Mouse (Mus musculus) neural tube, embryonic 10.5 days (tissue): Measurements from ENCODE around the gene Atp5g2.
"Not testable (repeated sequence)": the region's sequence is repeated elsewhere in the genome, so short reads cannot be mapped to it uniquely, and the experiment has no call there.

Experiments used
- DNase-seq: peaks from one replicate; pipeline ENCODE4 v3.0.0-alpha.2; 2017; ENCODE audit warnings: low spot score; ENCODE audit errors: extremely low spot score

Gene Atp5g2

DNA sequence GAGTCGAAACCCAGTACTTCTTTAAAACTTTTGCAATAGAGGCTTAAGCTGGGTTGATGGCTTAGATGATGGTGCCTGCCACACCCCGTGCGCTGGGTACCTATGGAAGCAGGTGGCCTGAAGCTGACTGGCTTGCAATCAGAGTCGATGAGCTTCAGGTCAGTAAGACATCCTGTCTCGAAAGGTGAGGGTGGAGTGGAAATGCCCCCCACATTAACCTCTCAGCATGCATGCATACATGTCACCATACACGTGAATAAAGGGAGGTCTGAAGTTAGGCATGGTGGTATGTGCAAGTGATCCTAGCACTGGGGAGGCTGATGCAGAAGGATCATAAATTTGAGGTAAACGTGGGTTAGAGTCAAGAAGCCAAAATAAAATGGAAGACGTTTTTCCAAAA lies 2.6 kb downstream of the Atp5g2 start:
- no peak for DNase-seq

DNA sequence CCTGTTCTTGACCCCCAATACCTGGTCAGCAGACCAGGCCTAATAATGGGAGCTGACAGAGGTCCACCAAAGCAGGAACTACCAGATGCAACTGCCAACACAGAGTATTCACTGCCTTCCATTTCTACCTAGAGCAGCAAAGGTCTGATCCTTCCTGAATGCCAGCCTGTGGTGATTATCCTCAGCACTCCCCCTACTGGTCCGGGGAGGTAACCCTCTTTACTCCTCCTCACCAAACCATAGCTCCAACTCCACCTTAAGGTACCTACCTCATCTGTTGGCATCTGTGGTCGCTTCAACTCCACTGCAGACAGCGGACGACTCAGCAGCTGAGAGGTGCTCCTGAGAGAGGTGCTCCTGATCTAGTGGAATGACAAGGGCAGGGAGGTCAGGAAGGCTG lies 6.7 kb downstream of the Atp5g2 start:
- peak; percentile 38 for DNase-seq

DNA sequence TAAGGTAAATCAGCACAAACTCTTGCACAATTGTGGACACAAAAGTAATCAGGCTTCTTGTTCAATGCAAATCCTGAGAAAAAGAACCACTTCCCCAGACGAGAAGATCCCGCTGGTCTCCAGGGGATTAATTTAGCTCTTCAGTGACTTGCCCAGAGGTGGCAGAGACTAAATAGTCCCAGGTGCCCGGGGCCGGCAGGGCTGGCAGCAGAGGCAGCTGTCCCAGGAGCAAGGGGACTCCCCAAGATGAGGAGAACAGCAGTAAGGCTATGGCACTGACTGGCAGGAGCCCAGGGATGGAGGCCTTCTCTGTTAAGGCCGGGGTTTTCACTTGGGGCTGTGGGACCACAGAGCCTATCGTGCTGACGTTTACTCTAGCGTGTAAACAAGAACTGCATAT lies 8.3 kb downstream of the Atp5g2 start:
- no peak for DNase-seq

DNA sequence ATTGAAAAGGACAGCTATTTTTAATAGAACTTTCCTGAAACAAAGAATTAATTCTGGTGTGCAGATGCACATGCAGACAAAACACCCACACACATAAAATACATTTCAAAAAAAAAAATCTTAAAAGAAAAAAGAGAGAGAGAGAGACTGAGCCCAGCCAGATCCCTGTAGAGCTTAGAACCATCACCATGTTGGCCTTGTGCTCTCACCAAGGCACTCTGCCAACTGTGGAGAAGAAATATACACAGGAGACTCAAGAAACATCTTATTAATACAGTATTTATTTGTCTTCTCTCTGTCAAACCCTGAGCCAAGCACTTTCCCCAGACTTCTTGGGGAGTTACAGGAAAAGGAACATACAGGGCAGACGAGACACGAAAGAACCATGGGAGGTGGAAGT lies 9.6 kb downstream of the Atp5g2 start:
- not testable (repeated sequence) for DNase-seq

DNA sequence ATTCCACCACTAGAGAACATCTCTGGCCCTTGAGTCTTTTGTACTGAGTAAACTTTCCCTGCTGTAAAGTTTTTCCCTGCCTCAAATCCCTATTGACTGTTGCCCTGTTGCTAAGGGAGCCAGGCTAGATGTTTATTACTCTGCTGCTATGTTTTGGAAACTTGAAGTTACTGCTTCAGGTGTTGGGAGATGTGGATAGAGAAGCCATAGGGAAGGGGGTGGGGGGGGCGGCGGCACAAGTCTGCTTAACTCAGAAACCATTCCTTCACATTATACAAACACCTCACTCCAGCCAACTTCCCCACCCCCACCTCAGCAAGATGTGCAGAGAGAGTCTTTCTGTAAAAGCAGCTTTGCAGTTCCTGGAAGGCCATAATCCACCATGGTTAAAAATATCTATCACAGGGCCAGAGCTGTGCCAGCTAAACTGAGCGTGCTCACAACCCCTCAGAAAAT lies 14.2 kb downstream of the Atp5g2 start:
- DNase-seq: no peak

DNA sequence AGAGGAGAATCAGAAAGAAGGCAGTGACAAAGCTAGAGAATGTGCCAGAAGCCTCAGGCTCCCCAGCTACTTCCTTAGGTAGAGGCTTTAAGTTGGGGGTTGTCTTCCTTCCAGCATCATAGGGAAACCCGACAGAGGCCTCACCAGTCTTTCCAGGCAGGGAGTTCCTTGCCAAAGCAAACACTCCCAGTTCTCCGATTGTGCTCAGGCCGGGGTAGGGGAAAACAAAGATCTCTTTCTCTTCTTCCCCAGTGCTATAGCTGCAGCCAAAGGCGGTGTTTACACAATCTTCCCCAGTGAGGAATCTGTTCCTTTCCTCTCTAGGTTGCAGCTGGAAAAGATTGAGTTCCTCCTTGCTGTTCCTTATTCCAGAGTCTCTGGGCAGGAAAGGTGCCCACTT lies 15.5 kb downstream of the Atp5g2 start:
- DNase-seq: peak; percentile 31

DNA sequence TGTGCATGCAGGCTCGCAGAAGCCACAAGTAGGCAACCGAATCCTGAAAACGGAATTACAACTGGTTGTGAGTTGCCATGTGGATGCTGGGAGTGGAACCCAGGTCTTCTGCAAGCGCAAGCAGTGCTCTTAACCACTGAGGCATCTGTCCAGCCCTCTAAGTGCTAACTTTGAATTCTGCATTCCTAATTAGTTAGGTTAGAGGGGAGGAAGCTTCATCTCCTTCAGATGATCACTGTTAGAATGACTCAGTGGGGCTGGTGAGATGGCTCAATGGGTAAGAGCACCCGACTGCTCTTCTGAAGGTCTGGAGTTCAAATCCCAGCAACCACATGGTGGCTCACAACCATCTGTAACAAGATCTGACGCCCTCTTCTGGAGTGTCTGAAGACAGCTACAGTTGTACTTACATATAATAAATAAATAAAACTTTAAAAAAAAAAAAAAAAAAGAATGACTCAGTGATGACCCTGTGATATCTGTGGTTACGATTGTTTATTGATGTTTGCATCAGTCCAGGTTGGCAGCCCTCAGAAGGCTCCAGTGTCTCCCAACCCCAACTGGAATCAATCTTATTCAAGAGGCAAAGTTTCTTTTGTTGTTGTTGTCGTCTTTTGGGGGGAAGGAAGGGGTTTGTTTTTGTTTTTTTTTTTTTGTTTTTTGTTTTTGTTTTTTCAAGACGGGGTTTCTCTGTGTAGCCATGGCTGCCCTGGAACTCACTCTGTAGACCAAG lies 20.1 kb downstream of the Atp5g2 start:
- DNase-seq: not testable (repeated sequence)

DNA sequence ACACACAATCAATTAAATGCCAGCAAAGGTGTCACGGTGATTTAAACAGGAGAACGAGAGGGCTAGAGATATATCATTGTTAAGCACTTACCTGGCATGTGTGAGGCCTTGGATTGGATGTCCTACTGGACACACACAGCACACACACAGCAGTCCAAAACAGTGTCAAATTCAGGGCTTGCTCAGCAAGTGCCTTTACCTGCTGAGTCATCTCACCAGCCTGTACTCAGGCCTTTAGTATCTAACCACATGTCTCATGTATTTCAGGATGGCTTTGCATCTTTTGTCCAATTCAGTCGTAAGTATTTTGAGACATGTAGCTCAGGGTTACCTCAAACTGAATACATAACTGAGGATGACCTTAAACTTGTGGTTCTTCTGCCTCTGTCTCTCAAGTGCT lies 21.0 kb downstream of the Atp5g2 start:
- DNase-seq: no peak

DNA sequence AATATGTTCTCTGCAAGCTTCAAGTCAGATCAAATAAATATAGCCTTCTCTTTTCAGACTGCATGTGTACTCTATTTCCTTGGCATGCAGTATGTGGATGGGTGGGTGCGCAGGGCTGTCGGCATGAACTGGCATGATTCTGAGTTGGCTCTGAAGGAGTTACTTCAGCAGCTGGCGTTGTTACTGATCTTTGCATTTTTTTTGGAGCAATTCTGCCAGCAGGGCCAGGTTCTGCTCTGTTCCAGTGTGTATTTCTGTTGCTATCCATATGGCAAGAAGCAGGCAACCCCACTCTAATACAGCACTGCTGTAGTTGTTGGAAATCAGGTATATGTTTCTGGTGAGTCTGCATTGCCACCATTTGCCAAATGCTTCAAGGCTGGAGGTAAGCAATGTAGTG lies 36.3 kb downstream of the Atp5g2 start:
- no peak for DNase-seq

DNA sequence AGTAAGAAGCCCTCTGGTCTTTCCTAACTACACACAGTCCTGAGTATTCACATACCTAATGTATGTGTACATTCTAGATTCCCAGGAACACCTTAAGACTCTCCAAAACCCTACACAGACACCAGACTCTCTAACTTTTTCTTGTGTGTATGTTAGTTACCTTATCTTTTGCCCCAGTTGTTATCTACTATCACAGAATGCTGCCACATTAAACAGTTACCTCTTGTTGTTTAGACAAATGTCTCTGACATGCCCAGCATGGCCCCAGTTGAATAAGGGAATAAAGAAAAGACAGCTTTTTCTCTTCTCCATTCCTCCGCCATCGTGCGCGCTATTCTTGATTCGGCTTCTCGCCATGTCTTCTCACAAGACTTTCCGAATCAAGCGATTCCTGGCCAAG lies 37.5 kb downstream of the Atp5g2 start:
- no peak for DNase-seq

DNA sequence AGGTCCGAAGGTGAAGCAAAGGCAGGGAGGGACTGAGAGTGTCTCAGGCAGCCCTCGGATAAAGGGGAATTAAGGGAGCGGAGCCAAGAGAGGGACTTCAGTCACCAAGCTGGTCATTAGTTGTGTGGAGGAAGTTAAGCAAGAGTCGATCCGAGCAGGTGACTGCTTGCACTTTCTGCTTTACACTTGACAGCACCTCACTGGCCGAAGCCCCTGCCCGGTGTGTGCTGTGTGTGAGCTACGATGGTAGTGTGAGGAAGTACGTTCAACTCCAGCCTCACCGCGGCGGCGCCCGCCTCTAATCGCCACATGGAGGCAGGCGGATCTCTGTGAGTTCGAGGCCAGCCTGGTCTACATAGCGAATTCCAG lies 46.5 kb downstream of the Atp5g2 start:
- DNase-seq: no peak

DNA sequence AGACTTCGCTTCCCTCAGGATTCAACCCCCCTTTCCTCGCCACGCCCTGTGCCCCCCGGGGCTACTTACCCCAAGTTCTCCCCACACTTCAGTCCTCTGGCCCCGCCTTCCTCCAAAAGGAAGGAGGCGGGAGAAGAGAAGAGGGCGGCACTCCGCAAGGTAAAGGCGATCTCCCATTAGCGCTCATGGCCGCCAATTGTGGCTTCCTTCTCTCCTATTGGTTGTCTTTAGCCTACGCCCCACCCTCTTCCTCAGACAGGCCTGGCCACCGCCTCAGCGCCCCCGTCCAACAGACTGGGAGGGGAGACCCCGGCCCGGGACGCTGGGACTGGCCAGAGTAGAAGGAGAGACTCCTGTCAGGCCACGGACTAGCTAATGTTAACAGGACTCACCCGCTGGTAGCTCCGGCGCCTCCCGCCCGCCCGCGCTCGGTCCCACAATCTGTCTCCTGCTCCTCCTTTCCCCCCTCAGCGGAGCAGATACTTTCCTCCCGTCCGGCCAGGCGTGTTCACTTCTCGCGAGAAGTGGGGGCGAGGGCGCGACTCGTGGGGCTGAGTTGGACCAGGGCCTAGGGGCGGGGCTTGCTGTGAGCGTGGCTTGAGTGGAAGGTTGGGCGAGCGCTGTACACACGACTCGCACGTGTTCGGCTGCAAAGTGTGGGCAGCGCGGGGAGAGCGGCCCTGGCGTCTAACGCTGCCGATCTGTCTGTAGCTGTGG lies 47.0 kb downstream of the Atp5g2 start, which contains the start of the genes Gm28047 and Atf7:
Gene Gm28047 (minus strand): TSS at position 98 of the 717 bp plus-strand sequence.
Gene Atf7 (minus strand): TSS at position 495 of the 717 bp plus-strand sequence.
- DNase-seq: peak; percentile 99

DNA sequence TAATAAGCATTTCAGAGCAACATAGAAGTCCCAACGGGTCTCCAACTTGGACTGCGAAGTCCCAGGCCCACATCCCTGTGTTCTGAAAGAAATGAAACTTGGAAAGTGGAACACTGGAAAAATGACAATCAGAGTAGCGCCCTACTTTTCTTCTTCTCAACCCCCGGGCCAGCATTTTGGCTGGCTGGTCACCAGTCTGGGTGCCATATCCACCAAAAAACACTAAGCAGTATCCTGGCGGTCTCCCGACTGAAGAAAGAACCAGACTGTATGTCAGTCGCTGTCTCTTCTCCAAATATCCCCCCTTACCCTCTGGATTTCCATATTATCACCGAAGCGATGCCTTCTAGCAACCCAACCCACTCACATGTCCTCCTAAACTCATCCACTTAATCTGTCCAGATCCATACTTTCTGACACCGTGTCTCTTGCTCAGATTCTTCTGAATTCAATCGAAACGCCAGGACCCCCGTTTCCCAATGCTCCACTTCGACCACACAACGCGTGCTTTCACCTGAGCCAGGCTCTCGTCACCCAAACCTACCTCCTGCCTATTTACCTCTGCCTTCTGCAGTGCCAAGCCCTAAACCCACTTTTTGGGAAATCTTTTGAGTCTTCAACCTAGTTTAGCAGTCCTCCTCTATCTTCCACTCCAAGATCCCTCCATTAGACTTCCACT lies 47.7 kb downstream of the Atp5g2 start:
- DNase-seq: no peak

DNA sequence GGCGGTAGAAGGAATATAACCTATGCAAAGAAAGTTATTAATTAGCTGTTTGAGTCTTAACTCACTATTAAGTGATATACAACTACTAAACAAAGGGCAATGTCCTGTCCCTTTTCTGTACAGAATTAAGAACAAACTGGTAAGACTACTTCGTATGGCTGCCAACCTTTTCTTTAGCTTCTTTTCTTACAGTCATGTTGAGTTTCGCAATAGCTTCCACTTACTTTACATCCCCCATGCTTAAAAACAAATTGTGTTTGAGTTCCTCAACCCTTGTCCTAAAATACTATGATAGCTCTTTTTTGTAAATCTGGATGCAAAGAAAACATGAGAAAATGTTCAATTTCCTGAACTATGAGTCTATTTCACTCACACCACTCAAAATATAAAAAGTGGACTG lies 49.0 kb downstream of the Atp5g2 start:
- no peak for DNase-seq

DNA sequence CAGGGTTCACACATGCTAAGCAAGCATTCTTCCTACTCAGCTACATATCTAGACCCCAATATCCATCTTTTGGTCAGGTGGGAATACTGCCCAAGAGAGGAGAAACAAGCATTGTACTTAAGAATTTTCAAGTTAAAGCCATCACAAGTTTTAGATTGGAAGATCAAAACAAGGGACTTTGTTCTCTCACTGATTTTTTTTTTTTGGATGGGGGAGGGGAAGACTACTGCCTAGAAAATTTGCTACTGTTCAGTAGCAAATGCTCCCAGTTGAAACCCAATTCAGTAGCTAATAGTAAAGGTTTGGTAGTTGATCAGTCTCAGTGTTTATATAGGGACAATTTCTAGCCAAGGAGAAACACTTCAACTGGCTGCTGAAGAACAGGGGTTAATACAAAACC lies 49.6 kb downstream of the Atp5g2 start:
- DNase-seq: no peak

DNA sequence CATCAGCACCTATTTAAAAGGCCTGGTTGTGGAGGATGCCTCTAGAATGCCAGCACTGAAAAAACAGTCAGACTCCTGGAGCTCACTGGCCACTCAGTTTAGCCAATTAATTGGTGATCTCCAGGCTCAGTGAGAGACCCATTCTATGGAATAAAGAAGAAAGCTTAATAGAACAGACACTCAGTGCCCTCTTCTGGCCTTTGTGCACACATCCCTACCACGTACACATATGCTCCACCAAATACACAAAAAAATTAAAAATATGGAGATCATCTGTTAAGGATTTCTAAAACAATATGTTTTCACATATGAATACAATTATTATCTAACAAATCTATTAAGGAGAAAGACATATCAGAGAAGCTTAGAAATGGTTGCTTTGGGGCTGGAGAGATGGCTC lies 51.4 kb downstream of the Atp5g2 start:
- no peak for DNase-seq

DNA sequence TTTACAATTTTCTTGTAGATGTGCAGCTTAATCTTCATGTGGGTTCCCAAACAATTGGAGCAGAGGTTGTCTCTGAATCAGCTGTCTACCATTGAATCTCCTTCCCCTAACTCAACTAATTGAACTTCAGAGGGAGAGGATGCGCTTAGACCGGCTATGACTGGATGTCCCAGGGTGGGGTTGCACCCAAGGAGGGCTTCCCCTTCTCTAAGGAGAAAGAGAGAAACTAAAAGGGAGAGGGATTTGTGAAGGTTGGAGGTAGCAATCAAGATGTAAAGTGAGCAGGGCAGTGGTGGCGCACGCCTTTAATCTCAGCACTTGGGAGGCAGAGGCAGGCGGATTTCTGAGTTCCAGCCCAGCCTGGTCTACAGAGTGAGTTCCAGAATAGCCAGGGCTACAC lies 52.7 kb downstream of the Atp5g2 start:
- DNase-seq: no peak

DNA sequence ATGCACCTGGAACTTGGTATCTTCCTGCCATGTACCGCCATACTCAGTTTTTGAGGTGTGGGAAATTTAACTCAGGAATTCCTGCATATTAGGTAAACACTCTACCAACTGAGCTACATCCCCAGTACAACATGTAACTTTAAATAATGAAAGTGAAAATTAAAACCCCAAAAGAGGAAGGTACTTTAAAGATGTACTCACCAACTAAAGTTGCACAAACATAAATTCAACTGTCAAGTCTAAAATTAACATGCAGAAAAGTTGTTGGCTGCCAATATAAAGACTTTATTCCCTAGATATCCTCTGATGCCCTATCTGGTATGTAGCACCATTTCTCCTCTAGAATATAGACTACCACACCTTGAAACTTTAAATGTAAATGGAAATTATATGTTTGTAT lies 54.5 kb downstream of the Atp5g2 start:
- no peak for DNase-seq

DNA sequence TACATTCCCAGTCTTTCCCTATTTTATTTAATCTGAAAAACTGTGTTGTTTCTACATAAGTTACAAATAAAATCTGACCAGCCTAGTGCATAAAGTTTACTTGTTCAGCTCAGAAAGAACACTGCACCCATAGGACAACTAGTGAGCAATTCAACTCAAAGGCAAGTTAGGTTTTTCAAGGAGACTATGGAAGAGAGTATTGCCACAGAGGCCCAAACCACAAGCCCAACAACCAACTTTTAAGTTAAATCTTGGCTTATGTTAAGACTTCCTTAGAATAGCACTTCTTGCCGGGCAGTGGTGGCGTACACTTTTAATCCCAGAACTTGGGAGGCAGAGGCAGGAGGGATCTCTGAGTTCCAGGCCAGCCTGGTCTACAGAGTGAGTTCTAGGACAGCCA lies 56.0 kb downstream of the Atp5g2 start:
- no peak for DNase-seq

DNA sequence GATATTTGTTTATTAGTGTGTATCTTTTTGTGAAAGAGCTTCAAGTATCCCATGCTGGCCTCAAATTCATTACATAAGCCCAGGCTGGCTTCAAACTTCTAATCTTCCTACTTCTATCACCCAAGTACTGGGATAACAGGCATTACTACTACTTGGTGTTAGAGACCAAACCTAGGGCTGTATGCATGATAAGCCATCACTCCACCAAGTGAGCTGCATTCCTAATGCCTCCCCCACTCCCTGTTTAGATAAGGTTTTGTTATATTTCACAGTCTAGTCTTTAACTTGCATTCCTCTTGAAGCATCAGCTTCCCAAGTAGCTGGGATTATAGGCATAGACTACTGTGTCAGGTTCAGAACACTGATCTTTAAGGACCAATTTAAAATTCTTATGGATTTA lies 57.9 kb downstream of the Atp5g2 start:
- no peak for DNase-seq

DNA sequence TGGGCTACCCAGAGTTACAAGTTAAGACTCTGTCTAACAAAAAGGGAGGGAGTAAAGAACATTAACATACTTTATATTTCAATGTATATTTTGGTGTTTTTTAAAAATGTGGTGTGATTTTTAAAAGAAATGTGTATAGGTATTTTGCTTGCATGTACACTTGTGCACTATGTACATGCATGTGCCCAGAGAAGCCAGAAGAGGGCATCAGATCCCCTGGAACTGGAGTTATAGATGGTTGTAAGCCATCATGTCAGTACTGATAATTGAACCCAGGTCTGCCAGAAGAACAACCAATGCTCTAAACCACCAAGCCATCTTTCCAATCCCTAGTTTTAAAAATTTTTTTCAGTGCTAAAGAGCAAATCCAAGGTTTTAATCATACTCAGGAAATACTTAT lies 59.2 kb downstream of the Atp5g2 start:
- DNase-seq: no peak
